Comparison of ENCODE assay signal across 9 mouse cellular contexts in genomic region chr2:124100486-124101200, GRCm38 (mm10). TPM values are rescaled to one million over a fixed set of nuclear protein-coding genes. Genes with fewer than 3 reads are reported as not detected.
A peak's percentile ranks its signal among the peaks of the same experiment; 100 is the strongest.
DNase-seq lines count a peak whose midpoint lies in the region; ATAC-seq lines count a peak whose summit lies in the region.
"Had no signal": no experiment of that assay in that cellular context is flagged by ENCODE, and none has a peak within 500 bp of the region (broad histone marks: within the 10 kb centered on the region; RNA-seq: fewer than 3 reads in every experiment).

No protein-coding gene starts in this region.

- H3K4me1 ChIP-seq in embryonic facial prominence, embryonic 10.5 days, result no peaks in the 10 kb centered on the region
- H3K4me1 ChIP-seq in heart, embryonic 10.5 days, result no peaks in the 10 kb centered on the region
- no peaks in the 10 kb centered on the region for H3K4me1 ChIP-seq in kidney, embryonic 16.5 days (ENCODE audit: insufficient read depth, low read length)
- H3K4me1 ChIP-seq: limb, embryonic 15.5 days had no signal

- H3K4me3 ChIP-seq in embryonic facial prominence, embryonic 10.5 days, result no peak overlapping the region
- no peak overlapping the region for H3K4me3 ChIP-seq in heart, embryonic 10.5 days
- H3K4me3 ChIP-seq in kidney, embryonic 16.5 days (ENCODE audit: low read length), result no peak overlapping the region
- H3K4me3 ChIP-seq: limb, embryonic 15.5 days had no signal

- ATAC-seq in kidney, embryonic 16.5 days (ENCODE audit: low FRiP score, low TSS enrichment), result peak; percentile 78

- H3K27me3 ChIP-seq in embryonic facial prominence, embryonic 10.5 days (replicated peaks; ENCODE audit: low read depth, poor library complexity, severe bottlenecking), result no peaks in the 10 kb centered on the region
- H3K27me3 ChIP-seq in heart, embryonic 10.5 days (ENCODE audit: insufficient read depth, poor library complexity, severe bottlenecking), result no peaks in the 10 kb centered on the region
- no peaks in the 10 kb centered on the region for H3K27me3 ChIP-seq in kidney, embryonic 16.5 days (ENCODE audit: insufficient read depth, low read length)
- H3K27me3 ChIP-seq: limb, embryonic 15.5 days had no signal

- H3K9me3 ChIP-seq in embryonic facial prominence, embryonic 10.5 days, result no peaks in the 10 kb centered on the region
- no peaks in the 10 kb centered on the region for H3K9me3 ChIP-seq in heart, embryonic 10.5 days
- no peaks in the 10 kb centered on the region for H3K9me3 ChIP-seq in kidney, embryonic 16.5 days (ENCODE audit: low read length)
- H3K9me3 ChIP-seq: limb, embryonic 15.5 days had no signal

- H3K4me2 ChIP-seq in kidney, embryonic 16.5 days (replicated peaks; ENCODE audit: low read depth, low read length), result no peak overlapping the region
- H3K4me2 ChIP-seq: limb, embryonic 15.5 days had no signal

- 23% methylated on average over 9 of the region's 9 CpGs for WGBS in embryonic facial prominence, embryonic 10.5 days
- 23% methylated on average over 9 of the region's 9 CpGs for WGBS in heart, embryonic 10.5 days
- WGBS in kidney, embryonic 16.5 days, result 25% methylated on average over 9 of the region's 9 CpGs

- H3K36me3 ChIP-seq in embryonic facial prominence, embryonic 10.5 days (replicated peaks), result no peaks in the 10 kb centered on the region
- H3K36me3 ChIP-seq in heart, embryonic 10.5 days, result no peaks in the 10 kb centered on the region
- no peaks in the 10 kb centered on the region for H3K36me3 ChIP-seq in kidney, embryonic 16.5 days (ENCODE audit: insufficient read depth, low read length)
- H3K36me3 ChIP-seq: limb, embryonic 15.5 days had no signal

- H3K27ac ChIP-seq in embryonic facial prominence, embryonic 10.5 days (replicated peaks), result no peak overlapping the region; the same call in 1 of the 2 replicates
- no peak overlapping the region; the same call in 1 of the 2 replicates for H3K27ac ChIP-seq in heart, embryonic 10.5 days
- H3K27ac ChIP-seq in kidney, embryonic 16.5 days (ENCODE audit: low read length), result no peak overlapping the region
- H3K27ac ChIP-seq: limb, embryonic 15.5 days had no signal

- H3K9ac ChIP-seq in kidney, embryonic 16.5 days (replicated peaks; ENCODE audit: low read length), result no peak overlapping the region
- H3K9ac ChIP-seq: limb, embryonic 15.5 days had no signal

- DNase-seq in thymus, postnatal 4 days, result peak; percentile 40
- DNase-seq in thymus, adult 18-20 months, result no peak
- peak; percentile 67 for DNase-seq in embryonic facial prominence, embryonic 10.5 days (ENCODE audit: low spot score)
- peak; percentile 75 for DNase-seq in heart, embryonic 10.5 days (ENCODE audit: low spot score)
- DNase-seq in lung, adult 18-20 months, result peak; percentile 27 to 34
- peak; percentile 15 for DNase-seq in retina, adult 2 months (ENCODE audit: low read depth, low spot score)
- DNase-seq in spleen, postnatal 36 days (ENCODE audit: low spot score in 2 of 2), result no peak

RNA-seq across cellular contexts. Expression of gene Sema6d, which starts 10.9 kb away (rescaled TPM):
- 8.3 and 8.7 TPM in 2 replicates for polyA plus RNA-seq in embryonic facial prominence, embryonic 10.5 days (2016; fragmentation: Nextera tagmentation; extraction: Ambion mirVana)
- 17.0 and 22.7 TPM in 2 replicates for polyA plus RNA-seq in heart, embryonic 10.5 days (2016; fragmentation: Nextera tagmentation; extraction: Ambion mirVana)
- polyA plus RNA-seq in kidney, embryonic 16.5 days (2015; fragmentation: Nextera tagmentation; extraction: Ambion mirVana), result 9.0 and 10.2 TPM in 2 replicates

Comparison
In these comparisons a context has a peak if more than half of its experiments do, and no peak if none do; other contexts are left out.
1. DNase-seq: peak in thymus, postnatal 4 days (single experiment), embryonic facial prominence, embryonic 10.5 days (single experiment), heart, embryonic 10.5 days (single experiment), lung, adult 18-20 months (2 of 2) and retina, adult 2 months (single experiment); none in thymus, adult 18-20 months (0 of 2) and spleen, postnatal 36 days (0 of 2).